Mouse (Mus musculus): ENCODE measurements around the gene Trim7.

Trim7 gene

DNA sequence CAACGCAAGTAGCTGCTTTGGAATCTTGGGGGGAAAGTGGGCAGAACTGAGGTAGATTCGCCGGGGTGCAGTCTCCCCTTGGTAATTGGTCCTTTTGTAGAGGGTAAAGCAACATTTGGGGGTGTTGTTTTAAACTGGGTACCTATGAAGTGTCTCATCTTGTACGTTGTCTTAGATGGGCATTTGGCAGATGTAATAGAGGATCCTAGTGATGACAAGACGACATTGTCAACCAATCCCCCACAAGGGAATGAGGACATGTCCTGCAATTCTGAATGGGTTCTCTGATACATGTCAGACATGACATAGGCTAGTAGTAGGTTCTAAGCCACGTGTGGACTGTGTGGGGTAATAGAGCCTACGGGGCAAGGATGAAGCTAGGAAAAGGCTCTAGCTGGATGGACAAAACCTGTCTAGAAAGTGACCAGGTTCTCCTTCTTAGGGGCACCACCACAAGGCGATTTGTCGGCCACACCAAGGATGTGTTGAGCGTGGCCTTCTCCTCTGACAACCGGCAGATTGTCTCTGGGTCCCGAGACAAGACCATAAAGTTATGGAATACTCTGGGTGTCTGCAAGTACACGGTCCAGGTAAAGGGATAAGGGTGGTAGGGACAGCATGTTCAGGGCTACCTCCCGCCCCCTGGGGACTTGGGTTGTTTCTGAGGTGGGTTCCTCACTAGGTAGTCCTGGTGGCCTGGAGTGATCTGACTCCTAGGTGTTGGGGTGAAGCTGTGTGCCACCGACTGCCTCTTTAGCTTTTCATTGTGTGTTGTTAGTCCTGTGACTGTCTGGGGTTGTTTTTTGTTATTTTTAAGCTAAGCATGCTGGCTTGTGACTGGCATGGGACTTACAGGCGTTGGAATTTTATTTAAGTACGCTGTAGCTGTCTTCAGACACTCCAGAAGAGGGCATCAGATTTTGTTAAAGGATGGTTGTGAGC, 23.8 kb upstream of the Trim7 start:
- in situ Hi-C loops (cut with MboI, MseI), result loop anchor here (10.0 to 25.0 kb wide), 2 partner anchors 403 to 910 kb away; partner anchors contain the start of genes Cnot6 (in 1 of the 2) and Zfp62 (in 1 of the 2)

DNA sequence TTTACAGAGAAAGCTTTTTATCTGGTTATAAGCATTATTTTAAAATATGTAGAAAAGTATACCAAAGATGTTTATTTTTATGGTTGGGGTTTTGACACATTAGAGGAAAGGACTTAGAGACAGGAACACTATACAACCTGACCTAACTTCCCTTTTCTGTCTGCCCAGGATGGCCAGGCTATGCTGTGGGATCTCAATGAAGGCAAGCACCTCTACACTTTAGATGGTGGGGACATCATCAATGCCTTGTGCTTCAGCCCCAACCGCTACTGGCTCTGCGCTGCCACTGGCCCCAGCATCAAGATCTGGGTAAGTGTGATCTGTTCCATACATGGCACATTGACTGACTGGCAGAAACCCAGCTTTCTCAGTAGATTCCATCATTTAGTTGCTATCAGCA, 22.0 kb upstream of the Trim7 start:
- in situ Hi-C loops (cut with MboI, MseI), result loop anchor here (10.0 to 25.0 kb wide), 2 partner anchors 401 to 908 kb away; partner anchors contain the start of genes Cnot6 (in 1 of the 2) and Zfp62 (in 1 of the 2)

DNA sequence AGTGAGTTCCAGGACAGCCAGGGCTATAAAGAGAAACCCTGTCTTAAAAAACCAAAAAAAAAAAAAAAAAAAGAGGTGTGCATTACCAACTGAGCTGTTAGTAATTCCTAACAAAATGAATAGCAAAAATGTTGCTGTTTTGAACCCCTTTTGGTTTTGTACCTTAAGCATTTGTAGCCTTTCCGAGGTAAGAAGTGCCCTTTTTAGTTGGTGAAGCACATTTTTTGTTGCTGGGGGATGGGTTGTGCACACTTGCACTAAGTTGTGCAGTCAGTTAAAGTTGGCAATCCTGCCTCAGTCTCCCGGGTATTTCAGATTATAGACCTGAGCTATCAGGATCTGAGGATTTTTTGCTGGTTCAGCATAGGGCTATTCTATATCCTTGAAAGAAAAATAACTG, 21.0 kb upstream of the Trim7 start:
- in situ Hi-C loops (cut with MboI, MseI), result loop anchor here (10.0 to 25.0 kb wide), 2 partner anchors 400 to 907 kb away; partner anchors contain the start of genes Cnot6 (in 1 of the 2) and Zfp62 (in 1 of the 2)

DNA sequence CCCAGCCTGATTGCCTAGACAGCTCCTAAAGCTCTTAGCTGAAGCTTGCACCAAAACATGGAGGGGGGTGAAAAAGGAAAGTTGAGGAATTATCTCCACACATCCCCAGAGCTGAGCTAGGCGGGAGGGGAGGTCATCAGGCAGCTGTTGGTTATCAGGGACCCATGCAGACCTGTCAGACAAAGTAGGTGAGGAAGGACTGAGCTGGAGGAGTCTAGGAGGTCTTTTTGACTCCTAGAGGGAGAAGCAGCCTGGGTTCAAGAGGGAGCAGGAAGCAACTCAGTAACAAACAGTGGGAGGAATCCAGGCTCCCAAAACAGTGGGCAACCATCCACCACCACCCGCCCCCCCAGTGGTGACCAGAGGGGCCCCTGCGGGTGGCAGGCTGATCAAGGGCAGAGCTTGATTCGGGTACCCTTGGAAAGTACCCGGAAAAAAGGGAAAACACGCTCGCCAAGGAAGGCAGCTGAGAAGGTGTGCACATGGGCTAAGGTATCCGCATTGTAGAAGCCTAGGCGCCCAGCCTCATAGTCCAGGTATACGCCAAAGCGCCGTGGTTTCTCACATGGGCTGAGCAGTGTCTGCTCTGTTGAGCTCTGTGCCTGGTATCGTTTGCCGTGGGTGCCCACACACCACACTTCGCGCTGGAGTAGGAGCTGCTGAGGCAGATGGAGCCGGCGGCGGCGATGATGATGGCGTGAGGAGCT, 18.9 kb upstream of the Trim7 start:
- in situ Hi-C loops (cut with MboI, MseI), result loop anchor here (10.0 to 25.0 kb wide), 2 partner anchors 398 to 905 kb away; partner anchors contain the start of genes Cnot6 (in 1 of the 2) and Zfp62 (in 1 of the 2)

DNA sequence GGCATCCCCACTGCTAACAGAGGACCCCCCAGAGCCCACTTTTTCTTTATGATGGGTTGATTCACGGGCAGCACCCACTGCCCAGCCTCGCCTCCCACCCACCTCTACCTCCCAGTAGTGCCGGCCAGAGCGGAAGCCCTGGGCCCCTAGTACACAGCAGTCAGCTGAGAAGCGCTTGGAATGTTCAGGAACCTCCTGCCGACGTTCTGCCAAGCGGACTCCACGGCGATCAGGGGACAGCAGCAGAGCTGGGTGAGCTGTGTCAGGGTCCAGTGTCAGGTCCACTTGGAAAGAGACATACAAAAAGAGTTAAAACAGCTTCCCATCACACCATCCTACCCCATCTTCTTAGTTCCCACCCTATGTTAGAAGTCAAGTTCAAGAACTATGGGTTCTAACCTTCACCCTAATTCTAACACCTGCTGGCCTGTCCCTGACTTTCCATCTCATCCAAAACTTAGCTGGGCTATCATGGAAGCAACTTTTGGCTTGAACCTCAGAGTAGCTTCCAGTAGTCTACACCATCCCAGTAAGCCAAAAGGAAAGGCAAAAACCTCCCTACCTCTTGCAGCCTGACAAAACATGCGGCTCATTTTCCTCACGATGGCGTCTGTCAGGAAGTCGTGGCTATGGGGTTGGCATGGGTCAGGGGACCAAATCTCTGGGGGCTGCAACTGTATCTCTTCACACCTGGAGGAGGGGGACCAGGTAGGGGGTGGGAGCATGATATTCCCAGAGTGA, 18.2 kb upstream of the Trim7 start:
- in situ Hi-C loops (cut with MboI, MseI), result loop anchor here (10.0 to 25.0 kb wide), 2 partner anchors 397 to 905 kb away; partner anchors contain the start of genes Cnot6 (in 1 of the 2) and Zfp62 (in 1 of the 2)

DNA sequence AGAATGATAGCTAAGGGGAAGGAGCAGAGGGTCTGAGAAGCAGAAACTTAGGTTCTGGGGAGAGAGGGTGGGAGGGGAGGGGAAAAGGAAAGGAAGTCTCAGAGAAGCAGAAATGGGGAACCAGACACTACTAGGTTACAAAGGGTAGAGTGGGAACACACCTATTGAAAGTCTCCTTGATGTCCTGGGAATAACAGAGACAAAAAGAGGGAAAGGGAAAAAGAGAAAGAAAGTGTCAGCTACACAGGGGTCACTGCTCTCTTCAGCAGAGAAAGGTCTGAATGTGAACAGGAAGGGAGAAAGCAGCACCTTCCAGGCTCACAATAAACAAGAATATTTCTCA, 17.7 kb upstream of the Trim7 start:
- in situ Hi-C loops (cut with MboI, MseI), result loop anchor here (10.0 to 25.0 kb wide), 2 partner anchors 397 to 904 kb away; partner anchors contain the start of genes Cnot6 (in 1 of the 2) and Zfp62 (in 1 of the 2)

DNA sequence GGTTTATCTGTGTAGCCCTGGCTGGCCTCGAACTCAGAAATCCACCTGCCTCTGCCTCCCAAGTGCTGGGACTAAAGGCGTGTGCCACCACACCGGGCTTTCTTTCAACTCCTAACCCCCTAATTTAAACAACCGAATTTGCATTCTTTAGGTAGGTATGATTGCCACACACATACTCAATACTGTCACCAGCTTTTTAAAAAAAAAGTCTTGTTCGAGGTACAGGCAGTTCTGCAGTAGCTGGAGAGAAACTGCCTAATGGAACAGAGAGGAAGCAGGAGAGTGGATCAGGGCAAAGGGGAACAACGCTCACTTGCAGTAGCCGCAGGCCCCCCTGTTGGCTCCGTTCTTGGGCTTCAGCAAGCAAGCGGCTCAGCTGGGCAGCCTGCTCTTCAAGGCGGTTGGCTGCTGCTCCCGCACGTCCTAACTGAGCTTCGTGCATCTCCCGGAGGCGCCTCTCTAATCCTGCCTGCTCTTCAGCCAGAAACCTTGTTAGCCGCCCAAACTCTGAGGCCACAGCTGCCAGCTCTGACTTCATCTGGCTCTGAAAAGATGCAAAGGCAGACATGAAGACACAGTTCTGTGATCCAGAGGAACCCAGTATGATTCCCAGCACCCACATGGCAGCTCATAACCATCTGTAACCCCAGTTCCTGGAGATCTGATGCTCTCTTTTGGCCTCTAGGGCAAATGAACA, 17.1 kb upstream of the Trim7 start:
- in situ Hi-C loops (cut with MboI, MseI), result loop anchor here (10.0 to 25.0 kb wide), 2 partner anchors 396 to 903 kb away; partner anchors contain the start of genes Cnot6 (in 1 of the 2) and Zfp62 (in 1 of the 2)

DNA sequence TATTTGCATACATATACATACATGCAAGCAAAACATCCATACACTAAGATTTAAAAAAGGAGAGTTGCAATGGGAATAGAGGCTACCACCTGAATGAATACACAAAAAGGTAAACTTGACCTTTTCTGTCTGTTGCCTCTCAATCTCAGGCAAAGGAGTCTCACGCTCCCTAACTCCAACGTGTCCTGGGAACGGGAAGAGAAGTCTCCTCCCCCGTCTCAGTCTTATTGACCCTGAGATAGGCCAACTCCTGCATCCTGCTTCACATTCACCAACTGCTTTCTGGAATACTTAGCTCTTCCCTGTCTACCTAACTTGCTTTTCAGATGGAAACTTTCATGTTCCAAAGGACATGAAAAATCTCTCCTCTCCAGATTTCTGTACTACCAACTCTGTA, 16.5 kb upstream of the Trim7 start:
- in situ Hi-C loops (cut with MboI, MseI), result loop anchor here (10.0 to 25.0 kb wide), 2 partner anchors 395 to 903 kb away; partner anchors contain the start of genes Cnot6 (in 1 of the 2) and Zfp62 (in 1 of the 2)

DNA sequence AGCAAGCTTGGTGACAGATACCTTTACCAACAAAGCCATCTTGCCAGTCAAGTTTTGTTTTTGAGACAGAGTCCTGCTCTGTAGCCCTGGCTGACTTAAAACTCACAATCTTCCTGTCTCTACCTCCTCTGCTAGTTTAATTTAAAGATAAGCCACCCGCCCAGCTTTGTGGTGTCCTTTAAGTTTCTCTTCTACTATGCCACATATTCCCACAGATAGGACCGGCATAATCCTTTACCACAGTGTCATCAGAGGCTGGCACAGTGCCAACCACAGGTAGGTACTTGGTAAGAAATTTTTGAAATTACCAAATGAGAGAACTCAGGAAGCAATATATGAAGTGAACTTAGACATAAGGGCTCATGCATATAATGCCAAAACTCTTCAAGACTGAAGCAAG, 15.8 kb upstream of the Trim7 start:
- in situ Hi-C loops (cut with MboI, MseI), result loop anchor here in 1 of 2 experiments (25.0 kb wide), 1 partner anchor 902 kb away; the partner anchor contains the start of gene Cnot6

DNA sequence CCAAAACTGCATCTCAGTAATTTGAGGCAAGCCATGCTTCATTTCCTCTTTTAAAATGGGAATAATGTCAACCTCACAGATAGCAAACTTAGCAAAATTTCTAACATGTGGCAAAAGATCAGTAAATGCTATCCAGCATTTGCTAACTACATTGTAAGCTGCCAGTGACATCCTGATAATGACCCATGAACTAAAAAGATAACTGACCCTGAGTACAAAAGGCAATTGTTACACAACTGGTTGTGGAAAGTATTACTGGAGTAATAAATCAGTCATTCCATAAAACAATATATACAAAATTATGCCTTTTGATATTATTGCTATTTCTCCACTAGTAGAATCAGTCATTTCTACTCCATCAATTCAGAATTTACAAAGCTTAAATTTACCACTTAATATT, 12.2 kb upstream of the Trim7 start:
- in situ Hi-C loops (cut with MboI, MseI), result loop anchor here in 1 of 2 experiments (25.0 kb wide), 1 partner anchor 899 kb away; the partner anchor contains the start of gene Cnot6

DNA sequence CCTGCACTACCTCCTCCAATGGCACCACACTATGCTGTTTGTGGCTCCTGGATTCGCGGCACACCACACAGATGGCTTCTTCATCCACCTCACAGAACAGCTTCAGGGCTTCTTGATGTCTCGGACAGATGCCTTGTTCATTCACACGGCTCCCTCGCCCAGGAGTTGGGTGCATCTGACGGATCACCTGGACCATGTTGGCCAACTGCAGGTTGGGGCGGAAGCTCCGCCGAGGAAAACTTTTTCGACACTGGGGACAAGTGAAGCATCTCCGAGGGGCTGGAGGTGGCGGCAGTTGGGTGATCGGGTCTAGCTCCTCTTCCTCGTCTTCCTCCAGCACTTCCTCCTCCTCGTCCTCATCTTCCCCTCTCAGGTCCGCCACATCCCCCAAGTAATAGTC, 10.1 kb upstream of the Trim7 start:
- in situ Hi-C loops (cut with MboI, MseI), result loop anchor here in 1 of 2 experiments (25.0 kb wide), 1 partner anchor 896 kb away; the partner anchor contains the start of gene Cnot6

DNA sequence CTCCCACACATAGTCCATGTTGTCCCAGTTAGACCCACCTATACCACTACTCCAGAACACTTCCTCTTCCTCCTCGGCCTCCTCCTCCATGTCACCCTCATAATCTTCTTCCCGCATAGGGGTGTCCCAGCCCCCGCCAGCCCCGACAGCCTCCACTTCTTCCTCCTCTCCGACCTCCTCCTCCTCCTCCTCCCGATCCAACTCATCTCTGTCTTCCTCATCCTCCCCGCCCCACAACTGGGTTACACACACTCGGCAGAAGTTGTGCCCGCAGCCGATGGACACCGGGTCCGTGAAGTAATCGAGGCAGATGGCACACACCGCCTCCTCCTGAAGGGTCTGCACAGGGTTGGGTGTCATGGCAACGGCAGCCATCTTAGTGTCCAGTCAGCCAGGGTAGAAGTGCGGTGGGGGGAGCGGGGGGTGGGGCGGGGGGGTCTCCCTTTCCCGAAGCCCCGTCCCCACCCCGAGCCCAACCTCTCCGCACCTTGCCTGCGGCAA, 9.6 kb upstream of the Trim7 start:
- in situ Hi-C loops (cut with MboI, MseI), result loop anchor here in 1 of 2 experiments (25.0 kb wide), 1 partner anchor 896 kb away; the partner anchor contains the start of gene Cnot6

DNA sequence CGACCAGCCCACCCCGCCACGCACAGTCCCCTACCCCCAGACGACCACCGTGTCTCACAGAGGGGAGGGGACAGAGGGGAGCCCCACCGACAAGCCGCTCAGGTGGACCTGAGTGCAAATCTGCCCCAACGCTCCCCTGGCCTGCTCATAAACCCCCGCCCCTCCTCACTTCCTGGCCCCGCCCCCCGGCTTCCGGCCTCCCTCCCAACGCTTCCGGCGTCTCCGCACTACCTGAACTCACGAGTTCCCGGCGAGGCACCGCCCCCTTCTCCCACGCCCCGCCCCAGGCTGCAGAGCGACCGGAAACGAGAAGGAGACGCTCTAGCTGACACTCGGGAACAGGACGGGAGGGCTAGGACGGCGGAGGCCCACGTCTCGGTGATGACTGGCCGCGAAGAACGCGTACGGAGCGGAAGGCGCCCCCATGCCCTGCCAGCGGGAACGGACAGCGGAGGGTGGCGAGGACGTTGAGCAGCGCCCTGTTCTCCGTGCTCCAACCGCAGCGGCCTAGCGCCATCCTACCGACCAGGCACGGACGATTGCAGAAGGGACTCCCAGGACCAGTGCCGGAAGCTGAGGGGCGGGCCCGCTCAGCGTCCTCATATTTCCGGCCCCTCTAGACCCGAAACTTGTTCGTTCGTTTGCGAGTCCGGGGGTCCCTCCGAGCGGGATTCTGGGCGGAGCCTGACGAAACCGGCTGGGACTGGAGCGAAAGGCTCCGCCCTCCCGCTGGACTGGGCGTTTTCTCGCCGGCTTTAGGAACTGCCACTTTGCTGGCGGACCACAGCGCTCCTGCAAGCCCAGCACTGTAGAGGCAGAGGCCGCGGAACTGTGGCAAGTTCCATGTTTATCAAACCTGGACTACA, 8.9 kb upstream of the Trim7 start, which contains the start of gene Trim41:
Gene Trim41, minus strand, starts transcription at position 554 of the 866 bp plus-strand sequence.
- in situ Hi-C loops (cut with MboI, MseI), result loop anchor here in 1 of 2 experiments (25.0 kb wide), 1 partner anchor 895 kb away; the partner anchor contains the start of gene Cnot6

DNA sequence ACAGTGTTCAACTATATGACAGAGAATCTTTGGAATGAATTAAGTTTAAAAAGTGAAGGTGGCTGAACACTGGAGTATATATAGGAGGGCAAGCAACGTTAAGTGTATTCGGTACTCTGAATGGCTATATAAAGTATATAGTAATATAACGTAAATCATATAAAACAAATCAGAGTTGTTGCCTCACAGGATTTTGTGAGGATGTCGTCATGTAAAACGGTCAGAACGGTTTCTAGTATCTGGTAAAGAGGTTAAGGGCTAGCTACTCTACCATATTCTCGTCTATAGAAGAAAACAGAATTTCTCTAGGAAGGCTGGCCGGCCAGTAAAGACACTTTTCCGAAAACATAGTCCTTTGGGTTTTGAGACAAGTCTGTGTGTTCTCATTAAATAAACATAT, 8.1 kb upstream of the Trim7 start:
- in situ Hi-C loops (cut with MboI, MseI), result loop anchor here in 1 of 2 experiments (25.0 kb wide), 1 partner anchor 895 kb away; the partner anchor contains the start of gene Cnot6

DNA sequence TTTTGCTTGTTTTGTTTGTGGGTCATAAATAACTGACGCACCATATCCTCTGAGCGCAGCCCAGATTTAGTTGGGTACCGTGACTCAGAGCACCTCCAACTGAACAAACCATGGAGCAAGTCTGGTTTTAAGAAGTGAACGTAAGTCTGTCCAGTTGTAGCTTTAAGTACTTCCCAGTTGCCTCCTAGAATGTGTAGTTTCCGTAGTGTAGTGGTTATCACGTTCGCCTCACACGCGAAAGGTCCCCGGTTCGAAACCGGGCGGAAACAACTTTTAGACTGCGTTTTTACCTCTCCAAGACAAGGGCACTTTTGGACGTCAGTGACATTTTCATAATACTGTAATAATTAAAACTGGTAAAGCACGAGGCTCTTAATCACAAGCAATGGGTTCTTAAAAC, 7.6 kb upstream of the Trim7 start:
- in situ Hi-C loops (cut with MboI, MseI), result loop anchor here in 1 of 2 experiments (25.0 kb wide), 1 partner anchor 894 kb away; the partner anchor contains the start of gene Cnot6

DNA sequence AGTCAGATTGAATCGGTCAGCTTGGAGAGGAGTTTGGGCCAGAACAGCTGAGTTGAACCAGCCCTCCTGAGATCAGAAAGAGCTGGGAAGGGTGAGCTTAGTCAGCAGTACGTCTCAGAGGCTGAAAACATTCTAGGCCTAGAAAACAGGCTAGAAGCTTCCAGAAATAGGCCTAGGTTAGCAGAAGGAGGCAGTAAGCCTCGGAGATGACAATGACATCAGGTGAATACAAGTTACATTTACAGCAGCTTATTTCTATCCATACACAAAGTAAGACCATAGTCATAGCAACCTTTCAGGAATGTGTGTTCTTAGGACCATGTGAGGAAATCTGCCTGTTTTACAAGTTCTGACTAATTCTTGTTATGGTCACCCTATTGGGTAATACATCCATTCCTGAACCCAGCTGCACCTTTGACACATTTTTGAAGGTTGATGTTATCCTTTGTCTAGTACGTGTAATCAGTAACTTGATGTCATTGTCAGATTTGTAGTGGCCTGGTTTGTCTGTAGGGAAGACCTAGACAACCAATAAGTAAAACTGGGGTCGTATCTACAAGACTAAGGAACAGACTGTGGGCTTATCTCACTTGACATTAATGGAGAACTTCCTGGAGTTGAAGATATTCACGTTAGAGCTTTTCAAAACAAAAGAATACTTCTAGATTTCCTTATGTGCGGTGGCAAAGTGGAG, 6.2 kb upstream of the Trim7 start:
- in situ Hi-C loops (cut with MboI, MseI), result loop anchor here in 1 of 2 experiments (25.0 kb wide), 1 partner anchor 893 kb away; the partner anchor contains the start of gene Cnot6

DNA sequence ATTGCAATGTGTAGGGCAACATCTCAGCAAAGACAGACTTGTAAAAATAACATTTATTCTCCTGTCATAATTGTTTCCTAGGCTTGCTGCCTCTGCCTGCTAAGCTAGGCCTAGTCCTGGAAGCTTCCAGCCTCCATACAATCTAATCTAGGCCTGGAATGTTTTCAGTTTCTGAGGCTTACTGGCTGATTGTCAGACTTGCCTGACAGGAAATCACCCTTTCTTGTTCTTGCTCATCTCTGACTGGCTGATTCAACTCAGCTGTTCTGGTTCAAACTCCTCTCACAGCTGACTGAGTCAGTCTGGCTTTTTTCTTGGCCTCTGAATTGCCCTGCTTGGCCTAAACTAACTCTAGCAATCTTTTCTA, 5.6 kb upstream of the Trim7 start:
- in situ Hi-C loops (cut with MboI, MseI), result loop anchor here in 1 of 2 experiments (25.0 kb wide), 1 partner anchor 892 kb away; the partner anchor contains the start of gene Cnot6

Measured in T-helper 17 cell (primary cell).